Mouse (Mus musculus) midbrain, embryonic 13.5 days (tissue): ENCODE data around the gene Supt3. TPM values are rescaled to one million over a fixed set of nuclear protein-coding genes. Genes with fewer than 3 reads are reported as not detected.

Source experiments
- ATAC-seq: fragments of 200-750 bp; cut with Nextera tagmentation; 2 replicates; pipeline ENCODE4 v1.8.0; 2017; ENCODE audit warnings: mild to moderate bottlenecking, moderate TSS enrichment, moderate library complexity
- H3K27ac ChIP-seq: fragments of 300-500 bp; sonication (generic); 2 replicates; pipeline ENCODE4 v1.5.1; 2015; ENCODE audit warnings: inconsistent platforms, mild to moderate bottlenecking, moderate library complexity
- H3K27me3 ChIP-seq: fragments of 300-500 bp; sonication (generic); 2 replicates; pipeline ENCODE4 v1.6.1; 2015; ENCODE audit warnings: mild to moderate bottlenecking, inconsistent platforms
- H3K36me3 ChIP-seq: fragments of 300-500 bp; sonication (generic); 2 replicates; pipeline ENCODE4 v1.6.1; 2015; ENCODE audit warnings: mild to moderate bottlenecking, inconsistent platforms
- H3K4me1 ChIP-seq: fragments of 300-500 bp; sonication (generic); replicated peaks from 2 replicates; pipeline ENCODE4 v1.6.1; 2015; ENCODE audit warnings: inconsistent platforms
- H3K4me2 ChIP-seq: fragments of 300-500 bp; sonication (generic); replicated peaks from 2 replicates; pipeline ENCODE4 v1.6.1; 2015; ENCODE audit warnings: moderate library complexity, mild to moderate bottlenecking, inconsistent platforms
- H3K4me3 ChIP-seq: fragments of 300-500 bp; sonication (generic); replicated peaks from 2 replicates; pipeline ENCODE4 v1.5.1; 2015; ENCODE audit warnings: mild to moderate bottlenecking, inconsistent platforms
- H3K9ac ChIP-seq: fragments of 300-500 bp; sonication (generic); replicated peaks from 2 replicates; pipeline ENCODE4 v1.6.1; 2015; ENCODE audit warnings: mild to moderate bottlenecking, inconsistent platforms
- H3K9me3 ChIP-seq: fragments of 300-500 bp; sonication (generic); 2 replicates; pipeline ENCODE4 v1.6.1; 2016; ENCODE audit warnings: mild to moderate bottlenecking, inconsistent platforms
- WGBS: fragments of 180-500 bp; shearing (Covaris S2); methylation state at CpG from one replicate; pipeline ENCODE4 v1.1.7; 2015; 5-methylcytosine and 5-hydroxymethylcytosine counted together
- polyA plus RNA-seq: library from polyadenylated mRNA; unstranded; fragments of >200 nt; fragmentation: Nextera tagmentation; extraction: Ambion mirVana; gene quantifications from 2 replicates; pipeline ENCODE4 v1.2.1, GENCODE M21; 2015

Supt3 gene
- polyA plus RNA-seq, 1 experiment from 2014 or later: 20.0 TPM

GRCm38 (mm10) chr17:45160651-45161050, 383.7 kb downstream of the Supt3 start:
- no peaks in the 10 kb centered on the region for H3K9me3 ChIP-seq
- H3K27me3 ChIP-seq: no peaks in the 10 kb centered on the region
- no peak overlapping the region for H3K9ac ChIP-seq
- no peak overlapping the region for H3K4me2 ChIP-seq
- H3K4me1 ChIP-seq: peaks cover 3% of the 10 kb centered on the region; the same call in 1 of the 2 replicates
- H3K4me3 ChIP-seq: no peak overlapping the region
- H3K36me3 ChIP-seq: no peaks in the 10 kb centered on the region
- H3K27ac ChIP-seq: no peak overlapping the region
- 90% methylated on average over 6 of the region's 6 CpGs for WGBS
- ATAC-seq: no peak

- Histone ChIP-seq H3K36me3 (no peaks in the 10 kb centered on the region), H3K4me3 (no peak overlapping the region), H3K9ac (no peak overlapping the region), H3K27me3 (no peaks in the 10 kb centered on the region), H3K4me1 (peaks cover 15% of the 10 kb centered on the region), H3K4me2 (no peak overlapping the region), H3K9me3 (no peaks in the 10 kb centered on the region), H3K27ac (no peak overlapping the region)
- 30% methylated on average over 4 of the region's 4 CpGs for WGBS
- ATAC-seq: peak; percentile 46
Measured at GRCm38 (mm10) chr17:45165741-45166140, 388.8 kb downstream of the Supt3 start.

Other genes with a start within 250 kb of the Supt3 start
- 0.14 and 0.77 TPM in 2 replicates for gene Runx2, start 37.6 kb downstream of the Supt3 start, polyA plus RNA-seq